Mouse (Mus musculus) olfactory bulb, adult 2 months (tissue): ENCODE results near the gene Dph5.

Experiments used
- CTCF ChIP-seq: fragments of 200-500 bp; IDR thresholded peaks from 2 replicates; pipeline ENCODE4 v1.5.1; 2012; ENCODE audit warnings: low read depth, mild to moderate bottlenecking, low read length, moderate library complexity; ENCODE audit not compliant: insufficient read depth
- POLR2A ChIP-seq: fragments of 200-500 bp; IDR thresholded peaks from 2 replicates; pipeline ENCODE4 v1.6.1; 2012; ENCODE audit warnings: mild to moderate bottlenecking, low read depth, low read length, moderate library complexity; ENCODE audit not compliant: insufficient read depth

GRCm38 (mm10) chr3:115983217-115983616, 95.6 kb downstream of the Dph5 start:
- TF ChIP-seq POLR2A (no peak), CTCF (no peak)
